18 mouse cellular contexts compared by ENCODE assay signal in genomic region chr5:76818807-76819206, GRCm38 (mm10).
DNase-seq lines count a peak whose midpoint lies in the region; ATAC-seq lines count a peak whose summit lies in the region.
"Had no signal": no experiment of that assay in that cellular context is flagged by ENCODE, and none has a peak within 500 bp of the region (broad histone marks: within the 10 kb centered on the region; RNA-seq: fewer than 3 reads in every experiment).

No protein-coding gene starts in this region.

- no peak for ATAC-seq in CD4-positive, CD25-positive, alpha-beta regulatory T cell, adult 4 months
- ATAC-seq in megakaryocyte-erythroid progenitor cell, adult 5-6 weeks (replicated peaks; ENCODE audit: low FRiP score, low TSS enrichment, poor library complexity, severe bottlenecking), result peak; percentile 55
- ATAC-seq: activated CD4-positive, CD25-positive, alpha-beta regulatory T cell, adult 4 months; forebrain, embryonic 15.5 days; hindbrain, postnatal 0 days had no signal

- peak; percentile 4 for DNase-seq in CD4-positive, CD25-positive, alpha-beta regulatory T cell, adult 2 months (ENCODE audit: low read depth, low spot score)
- peak; percentile 85 for DNase-seq in ES-CJ7 (ENCODE audit: low read depth, low spot score)
- peak; percentile 80 for DNase-seq in WW6 (ENCODE audit: low read depth, low spot score)
- DNase-seq in adipocyte (ENCODE audit: low spot score), result no peak
- DNase-seq in cerebellum, postnatal 25 days, result no peak
- DNase-seq in lung, postnatal 25 days (ENCODE audit: low spot score), result no peak
- DNase-seq: adrenal gland, adult 8-10 months; adrenal gland, postnatal 36 days; cerebellum, adult 2 months; cerebellum, postnatal 10 days; gastrocnemius, postnatal 14 days; heart, adult 2 months; heart, postnatal 14 days had no signal

Comparison
In these comparisons a context has a peak if more than half of its experiments do, and no peak if none do; other contexts are left out.
1. DNase-seq: peak in CD4-positive, CD25-positive, alpha-beta regulatory T cell, adult 2 months (single experiment), ES-CJ7 (single experiment) and WW6 (single experiment); none in adipocyte (single experiment), cerebellum, postnatal 25 days (0 of 2) and lung, postnatal 25 days (single experiment).